Mouse (Mus musculus) liver, adult 2 months (tissue): ENCODE data around the gene Rergl. TPM values are rescaled to one million over a fixed set of nuclear protein-coding genes. Genes with fewer than 3 reads are reported as not detected.

ENCODE experiments used
- DNase-seq: peaks from one replicate; pipeline ENCODE4 v3.0.0-alpha.2; 2011; ENCODE audit warnings: low read depth, low spot score; ENCODE audit errors: extremely low read depth
- H3K27ac ChIP-seq: fragments of 200-500 bp; replicated peaks from 2 replicates; pipeline ENCODE4 v1.5.1; 2012; ENCODE audit warnings: low read depth, mild to moderate bottlenecking, control low read depth, inconsistent platforms, low read length; ENCODE audit not compliant: insufficient read depth
- H3K27me3 ChIP-seq: fragments of 200-500 bp; 2 replicates; pipeline ENCODE4 v1.6.1; 2012; ENCODE audit warnings: mild to moderate bottlenecking, moderate library complexity, low read length, inconsistent platforms; ENCODE audit not compliant: control insufficient read depth, insufficient read depth
- H3K36me3 ChIP-seq: fragments of 200-500 bp; 2 replicates; pipeline ENCODE4 v1.6.1; 2012; ENCODE audit warnings: low read length, inconsistent platforms; ENCODE audit not compliant: control insufficient read depth, insufficient read depth
- H3K4me1 ChIP-seq: fragments of 200-500 bp; 2 replicates; pipeline ENCODE4 v1.6.1; 2011; ENCODE audit warnings: low read length; ENCODE audit not compliant: control insufficient read depth, insufficient read depth
- H3K4me3 ChIP-seq: fragments of 200-500 bp; 2 replicates; pipeline ENCODE4 v1.5.1; 2011; ENCODE audit warnings: low read depth, mild to moderate bottlenecking, control low read depth, low read length, moderate library complexity; ENCODE audit not compliant: insufficient read depth
- H3K79me2 ChIP-seq: fragments of 200-500 bp; 2 replicates; pipeline ENCODE4 v1.6.1; 2012; ENCODE audit warnings: inconsistent platforms, mild to moderate bottlenecking, low read length, moderate library complexity; ENCODE audit not compliant: control insufficient read depth, insufficient read depth
- H3K9ac ChIP-seq: fragments of 200-500 bp; 2 replicates; pipeline ENCODE4 v1.6.1; 2012; ENCODE audit warnings: low read depth, mild to moderate bottlenecking, control low read depth, inconsistent platforms, low read length
- CTCF ChIP-seq: fragments of 200-500 bp; IDR thresholded peaks from 2 replicates; pipeline ENCODE4 v1.5.1; 2011; ENCODE audit warnings: low read depth, low read length, control low read depth
- POLR2A ChIP-seq: fragments of 200-500 bp; IDR thresholded peaks from 2 replicates; pipeline ENCODE4 v1.6.1; 2011; ENCODE audit warnings: low read length, control low read depth; ENCODE audit not compliant: insufficient read depth; ENCODE audit errors: extremely low read depth
- WGBS: fragments of 180-500 bp; shearing (Covaris S2); methylation state at CpG from one replicate; pipeline ENCODE4 v1.1.7; 2018; 5-methylcytosine and 5-hydroxymethylcytosine counted together
- polyA plus RNA-seq: library from polyadenylated mRNA; depleted of rRNA; stranded (reverse); fragments of >200 nt; gene quantifications from 2 replicates; pipeline ENCODE4 v1.2.3, GENCODE M21; 2012; rRNA removed
- total RNA-seq: library from RNA; depleted of rRNA; stranded (reverse); fragments of >200 nt; gene quantifications from 2 replicates; pipeline ENCODE4 v1.2.3, GENCODE M21; 2014; rRNA removed

Gene Rergl
- total and polyA plus RNA-seq, 2 experiments: not detected

DNA sequence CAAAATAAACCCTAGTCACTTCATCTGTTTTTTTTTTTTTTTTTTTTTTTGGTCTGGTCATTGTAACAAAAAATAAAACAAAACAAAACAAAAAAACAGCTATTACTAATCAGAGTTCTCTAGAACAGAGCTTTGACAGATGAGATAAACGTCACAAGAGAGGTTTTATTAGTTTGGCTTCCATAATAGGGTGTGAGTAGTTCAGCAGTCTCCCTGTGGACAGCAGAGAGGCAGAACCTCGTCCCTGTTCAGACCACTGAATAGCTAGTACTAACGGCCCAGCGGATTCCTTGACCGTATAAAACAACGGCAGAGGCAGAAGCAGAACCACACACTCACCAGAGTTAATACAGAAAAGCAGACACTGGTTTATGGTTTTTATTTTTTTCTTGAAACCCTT lies 36.8 kb downstream of the Rergl start:
- Histone ChIP-seq H3K4me1 (no peaks in the 10 kb centered on the region), H3K27ac (no peak overlapping the region), H3K9ac (no peak overlapping the region), H3K4me3 (no peak overlapping the region), H3K27me3 (no peaks in the 10 kb centered on the region), H3K79me2 (no peaks in the 10 kb centered on the region), H3K36me3 (no peaks in the 10 kb centered on the region)
- 73% methylated on average over 6 of the region's 6 CpGs for WGBS
- no peak for DNase-seq
- TF ChIP-seq POLR2A (no peak), CTCF (no peak)

DNA sequence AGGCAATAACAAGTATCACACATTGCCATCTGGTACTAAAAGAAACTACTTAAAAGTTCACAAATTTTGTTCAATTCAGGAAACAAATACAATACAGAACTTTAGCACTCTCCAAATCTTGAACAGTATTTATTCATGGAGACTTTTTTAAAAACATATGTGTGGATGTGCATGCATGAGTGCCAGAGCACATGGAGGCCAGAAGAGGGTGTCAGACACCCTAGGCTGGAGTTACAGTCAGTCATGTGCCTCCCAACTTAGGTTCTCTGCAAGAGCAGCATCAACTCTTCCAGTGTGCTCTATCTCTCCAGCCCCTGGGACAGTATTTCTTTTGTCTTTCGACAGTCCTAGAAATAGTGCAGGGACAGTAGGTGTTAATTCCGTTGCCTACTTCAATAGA lies 37.5 kb downstream of the Rergl start:
- 84% methylated on average over 2 of the region's 2 CpGs for WGBS
- TF ChIP-seq POLR2A (no peak), CTCF (no peak)
- Histone ChIP-seq H3K36me3 (no peaks in the 10 kb centered on the region), H3K4me3 (no peak overlapping the region), H3K79me2 (no peaks in the 10 kb centered on the region), H3K27me3 (no peaks in the 10 kb centered on the region), H3K9ac (no peak overlapping the region), H3K4me1 (no peaks in the 10 kb centered on the region), H3K27ac (no peak overlapping the region)
- no peak for DNase-seq

DNA sequence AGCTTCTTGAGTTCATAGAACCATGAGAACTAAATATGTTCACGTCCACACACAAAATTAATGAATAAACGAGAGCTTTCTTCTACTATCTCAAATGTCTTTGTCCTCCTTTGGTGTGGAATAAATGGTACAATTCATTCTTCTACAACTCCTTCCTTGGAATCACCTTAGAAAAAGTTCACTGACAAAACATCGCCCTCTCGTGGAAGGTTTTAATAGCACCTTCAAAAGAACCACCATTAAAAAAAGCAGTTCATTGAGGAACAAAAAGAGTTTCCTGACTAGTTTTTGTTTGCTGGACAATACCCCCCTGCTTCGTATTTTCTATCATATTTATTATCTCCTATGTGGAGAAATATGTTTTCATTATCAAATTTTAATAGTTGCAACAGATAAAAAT lies 40.7 kb downstream of the Rergl start:
- Histone ChIP-seq H3K4me1 (no peaks in the 10 kb centered on the region), H3K27me3 (no peaks in the 10 kb centered on the region), H3K27ac (no peak overlapping the region), H3K36me3 (no peaks in the 10 kb centered on the region), H3K4me3 (no peak overlapping the region), H3K79me2 (no peaks in the 10 kb centered on the region), H3K9ac (no peak overlapping the region)
- WGBS: 25% methylated on average over 5 of the region's 5 CpGs
- peak; percentile 0 for DNase-seq
- TF ChIP-seq POLR2A (no peak), CTCF (no peak)

DNA sequence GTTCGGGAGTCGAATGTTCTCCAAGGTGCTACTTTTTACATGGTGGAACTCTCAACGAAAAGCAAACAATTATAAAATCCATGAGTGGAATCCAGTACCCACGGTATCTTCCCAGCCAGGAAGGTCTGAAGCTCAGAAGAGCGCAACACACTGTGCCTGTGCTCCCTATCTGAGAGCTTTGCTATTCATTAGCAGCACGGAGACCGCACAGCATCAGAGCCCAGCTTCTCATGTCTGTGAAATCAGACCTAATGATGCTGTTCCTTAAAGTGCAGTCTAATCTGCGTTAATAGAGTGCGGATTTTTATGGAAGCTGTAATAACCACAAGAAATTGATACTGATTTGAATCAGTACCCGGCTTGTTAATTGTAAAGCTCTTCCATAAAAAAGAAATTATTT lies 41.3 kb downstream of the Rergl start:
- no peaks in the 10 kb centered on the region for H3K27me3 ChIP-seq
- 85% methylated on average over 10 of the region's 10 CpGs for WGBS
- no peak for DNase-seq
- H3K4me3 ChIP-seq: no peak overlapping the region
- H3K9ac ChIP-seq: no peak overlapping the region
- no peaks in the 10 kb centered on the region for H3K4me1 ChIP-seq
- no peaks in the 10 kb centered on the region for H3K79me2 ChIP-seq
- no peaks in the 10 kb centered on the region for H3K36me3 ChIP-seq
- no peak overlapping the region for H3K27ac ChIP-seq
- no peak for TF ChIP-seq CTCF
- no peak for TF ChIP-seq POLR2A

DNA sequence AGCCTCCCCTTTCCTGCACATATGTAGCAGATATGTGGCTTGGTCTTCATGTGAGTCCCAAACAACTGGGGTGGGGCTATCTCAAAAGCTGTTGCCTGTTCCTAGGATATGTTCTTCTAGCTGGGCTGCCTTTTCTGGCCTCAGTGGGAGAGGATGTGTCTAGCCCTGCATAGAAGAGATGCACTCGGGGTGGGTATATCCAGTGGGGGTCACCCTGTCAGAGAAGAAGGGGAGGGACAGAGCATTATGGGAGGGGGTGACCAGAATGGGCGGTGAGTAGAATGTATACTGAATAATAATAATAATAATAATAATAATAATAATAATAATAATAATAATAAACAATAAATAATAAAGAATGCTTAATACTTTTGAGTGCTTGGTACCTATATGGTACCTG lies 57.8 kb downstream of the Rergl start:
- 77% methylated on average over 2 of the region's 2 CpGs for WGBS
- no peak overlapping the region for H3K27ac ChIP-seq
- H3K79me2 ChIP-seq: no peaks in the 10 kb centered on the region
- DNase-seq: no peak
- no peak overlapping the region for H3K4me3 ChIP-seq
- no peaks in the 10 kb centered on the region for H3K36me3 ChIP-seq
- no peaks in the 10 kb centered on the region for H3K27me3 ChIP-seq
- H3K4me1 ChIP-seq: no peaks in the 10 kb centered on the region
- TF ChIP-seq POLR2A (no peak), CTCF (no peak)
- H3K9ac ChIP-seq: no peak overlapping the region

Other genes starting within 250 kb of the Rergl start
- 26.6 and 27.5 TPM in 2 replicates for gene Pik3c2g, start 85.2 kb upstream of the Rergl start, total RNA-seq
- 6.4 and 10.1 TPM in 2 replicates for gene Pik3c2g, start 85.2 kb upstream of the Rergl start, polyA plus RNA-seq